Comparison of ENCODE assay signal across 17 mouse cellular contexts in genomic region chr13:105002132-105002830, GRCm38 (mm10). TPM values are rescaled to one million over a fixed set of nuclear protein-coding genes. Genes with fewer than 3 reads are reported as not detected.
A peak's percentile ranks its signal among the peaks of the same experiment; 100 is the strongest.
DNase-seq lines count a peak whose midpoint lies in the region; ATAC-seq and TF ChIP-seq lines count a peak whose summit lies in the region.
"Had no signal": no experiment of that assay in that cellular context is flagged by ENCODE, and none has a peak within 500 bp of the region (broad histone marks: within the 10 kb centered on the region; RNA-seq: fewer than 3 reads in every experiment).

No protein-coding gene starts in this region.

- H3K27me3 ChIP-seq in embryonic facial prominence, embryonic 14.5 days (replicated peaks; ENCODE audit: control insufficient read depth, insufficient read depth, low read length) = no peaks in the 10 kb centered on the region
- H3K27me3 ChIP-seq in embryonic facial prominence, embryonic 10.5 days (replicated peaks; ENCODE audit: low read depth, poor library complexity, severe bottlenecking) = no peaks in the 10 kb centered on the region
- no peaks in the 10 kb centered on the region for H3K27me3 ChIP-seq in cerebellum, adult 2 months (ENCODE audit: control insufficient read depth, insufficient read depth, low read length)
- H3K27me3 ChIP-seq in forebrain, embryonic 16.5 days (replicated peaks; ENCODE audit: control insufficient read depth, insufficient read depth, low read length) = no peaks in the 10 kb centered on the region
- H3K27me3 ChIP-seq: heart, embryonic 12.5 days; liver, embryonic 12.5 days; megakaryocyte, embryonic 14.5 days; neural tube, embryonic 13.5 days had no signal

- H3K27ac ChIP-seq in embryonic facial prominence, embryonic 14.5 days (replicated peaks; ENCODE audit: low read depth, low read length) = peak overlapping the region; percentile 48; the same call in 1 of the 2 replicates
- no peak overlapping the region for H3K27ac ChIP-seq in embryonic facial prominence, embryonic 10.5 days (replicated peaks)
- peak overlapping the region; percentile 73 for H3K27ac ChIP-seq in layer of hippocampus, adult 2 months
- 0 out of 2 replicates have a peak overlapping the region, but pooled peaks have one; percentile 29 for H3K27ac ChIP-seq in cerebellum, adult 2 months (ENCODE audit: insufficient read depth, low read length)
- H3K27ac ChIP-seq in forebrain, embryonic 16.5 days (ENCODE audit: low read length) = peak overlapping the region; percentile 34
- H3K27ac ChIP-seq: liver, embryonic 12.5 days; neural tube, embryonic 13.5 days had no signal

- TF ChIP-seq CTCF in layer of hippocampus, adult 2 months (conservative IDR thresholded peaks at IDR 0.05) = no peak
- TF ChIP-seq CTCF in cerebellum, adult 2 months (IDR thresholded peaks at IDR 0.05; ENCODE audit: borderline replicate concordance, insufficient read depth, low read depth, low read length) = no peak

- TF ChIP-seq POLR2A in cerebellum, adult 2 months (IDR thresholded peaks at IDR 0.05; ENCODE audit: borderline replicate concordance, insufficient read depth, low read length) = no peak

- no peak overlapping the region for H3K4me3 ChIP-seq in embryonic facial prominence, embryonic 14.5 days (ENCODE audit: low read depth, low read length)
- H3K4me3 ChIP-seq in embryonic facial prominence, embryonic 10.5 days = no peak overlapping the region
- no peak overlapping the region for H3K4me3 ChIP-seq in layer of hippocampus, adult 2 months
- H3K4me3 ChIP-seq in cerebellum, adult 2 months (replicated peaks; ENCODE audit: insufficient read depth, low read depth, low read length) = no peak overlapping the region
- no peak overlapping the region for H3K4me3 ChIP-seq in forebrain, embryonic 16.5 days (replicated peaks; ENCODE audit: low read length)
- H3K4me3 ChIP-seq: heart, embryonic 12.5 days; liver, embryonic 12.5 days; megakaryocyte, embryonic 14.5 days; neural tube, embryonic 13.5 days had no signal

- H3K36me3 ChIP-seq in embryonic facial prominence, embryonic 14.5 days (ENCODE audit: control insufficient read depth, insufficient read depth, low read length) = no peaks in the 10 kb centered on the region
- no peaks in the 10 kb centered on the region for H3K36me3 ChIP-seq in embryonic facial prominence, embryonic 10.5 days (replicated peaks)
- H3K36me3 ChIP-seq in forebrain, embryonic 16.5 days (ENCODE audit: control insufficient read depth, insufficient read depth) = no peaks in the 10 kb centered on the region
- H3K36me3 ChIP-seq: heart, embryonic 12.5 days; liver, embryonic 12.5 days; neural tube, embryonic 13.5 days had no signal

- H3K4me1 ChIP-seq in embryonic facial prominence, embryonic 14.5 days (ENCODE audit: control insufficient read depth, insufficient read depth, low read length) = no peaks in the 10 kb centered on the region
- H3K4me1 ChIP-seq in embryonic facial prominence, embryonic 10.5 days = no peaks in the 10 kb centered on the region
- H3K4me1 ChIP-seq in cerebellum, adult 2 months (ENCODE audit: control insufficient read depth, insufficient read depth, low read length) = peaks cover 7% of the 10 kb centered on the region; the same call in 1 of the 2 replicates
- H3K4me1 ChIP-seq in forebrain, embryonic 16.5 days (replicated peaks; ENCODE audit: control insufficient read depth, insufficient read depth, low read length) = peaks cover 13% of the 10 kb centered on the region
- H3K4me1 ChIP-seq: heart, embryonic 12.5 days; liver, embryonic 12.5 days; megakaryocyte, embryonic 14.5 days; neural tube, embryonic 13.5 days had no signal

- H3K4me2 ChIP-seq in embryonic facial prominence, embryonic 14.5 days (ENCODE audit: low read depth, low read length) = no peak overlapping the region
- H3K4me2 ChIP-seq in forebrain, embryonic 16.5 days (ENCODE audit: low read length) = no peak overlapping the region
- H3K4me2 ChIP-seq: heart, embryonic 12.5 days; liver, embryonic 12.5 days; neural tube, embryonic 13.5 days had no signal

- WGBS in embryonic facial prominence, embryonic 14.5 days = 65% methylated on average over 5 of the region's 5 CpGs
- WGBS in embryonic facial prominence, embryonic 10.5 days = 84% methylated on average over 5 of the region's 5 CpGs
- WGBS in cerebellum, adult 2 months = 14% methylated on average over 5 of the region's 5 CpGs
- 45% methylated on average over 5 of the region's 5 CpGs for WGBS in forebrain, embryonic 16.5 days

- peak; percentile 39 for DNase-seq in embryonic facial prominence, embryonic 14.5 days (ENCODE audit: low spot score)
- DNase-seq in embryonic facial prominence, embryonic 10.5 days (ENCODE audit: low spot score) = no peak
- DNase-seq in layer of hippocampus, adult 2 months (ENCODE audit: low spot score in 2 of 2) = no peak
- DNase-seq in layer of hippocampus, adult 9-10 months (ENCODE audit: low spot score) = no peak
- DNase-seq in cerebellum, adult 2 months = peak; percentile 39 to 60
- no peak for DNase-seq in layer of hippocampus, postnatal 25 days (ENCODE audit: extremely low spot score in 1 of 2, low spot score in 1 of 2)
- DNase-seq: adrenal gland, adult 2 months; gastrocnemius, postnatal 25 days; spleen, adult 18-20 months; thymus, postnatal 36 days had no signal

- ATAC-seq in embryonic facial prominence, embryonic 14.5 days (ENCODE audit: low read depth) = no peak
- ATAC-seq in forebrain, embryonic 16.5 days = peak; percentile 74
- ATAC-seq in megakaryocyte-erythroid progenitor cell, adult 5-6 weeks (replicated peaks; ENCODE audit: low FRiP score, low TSS enrichment, poor library complexity, severe bottlenecking) = no peak
- ATAC-seq: inflammation-experienced regulatory T-cells, adult 6 months; liver, embryonic 12.5 days had no signal

- no peak overlapping the region for H3K9ac ChIP-seq in embryonic facial prominence, embryonic 14.5 days (ENCODE audit: low read depth, low read length)
- H3K9ac ChIP-seq in forebrain, embryonic 16.5 days (replicated peaks; ENCODE audit: low read depth, low read length) = no peak overlapping the region
- H3K9ac ChIP-seq: heart, embryonic 12.5 days; liver, embryonic 12.5 days; neural tube, embryonic 13.5 days had no signal

- H3K9me3 ChIP-seq in embryonic facial prominence, embryonic 14.5 days (ENCODE audit: control insufficient read depth, low read length) = no peaks in the 10 kb centered on the region
- H3K9me3 ChIP-seq in embryonic facial prominence, embryonic 10.5 days = no peaks in the 10 kb centered on the region
- no peaks in the 10 kb centered on the region for H3K9me3 ChIP-seq in forebrain, embryonic 16.5 days (ENCODE audit: control insufficient read depth, low read length)
- H3K9me3 ChIP-seq: heart, embryonic 12.5 days; liver, embryonic 12.5 days; megakaryocyte, embryonic 14.5 days; neural tube, embryonic 13.5 days had no signal

RNA-seq across cellular contexts. Expression of gene Rgs7bp, which starts 52.4 kb away (rescaled TPM):
- polyA plus RNA-seq in embryonic facial prominence, embryonic 14.5 days (2014; fragmentation: Nextera tagmentation; extraction: Ambion mirVana) = 5.0 and 5.4 TPM in 2 replicates
- polyA plus RNA-seq in embryonic facial prominence, embryonic 10.5 days (2016; fragmentation: Nextera tagmentation; extraction: Ambion mirVana) = 0.73 and 0.91 TPM in 2 replicates
- total RNA-seq in layer of hippocampus, adult 2 months (2021) = 100 to 1,000 TPM; 150 to 153 TPM
- polyA plus RNA-seq in cerebellum, adult 2 months (2012; rRNA removed) = 82.6 and 88.6 TPM in 2 replicates
- 6.0 and 6.8 TPM in 2 replicates for polyA plus RNA-seq in forebrain, embryonic 16.5 days (2015; fragmentation: Nextera tagmentation; extraction: Ambion mirVana)
- total RNA-seq in megakaryocyte-erythroid progenitor cell, adult 5-6 weeks (2014; fragmentation: Nextera tagmentation) = not detected in 2 replicates
- 0.04 TPM in 1 of 2 replicates, not detected in the other for total RNA-seq in megakaryocyte-erythroid progenitor cell, adult 5-6 weeks (2017)
- total RNA-seq in layer of hippocampus, postnatal 25 days (2021) = 100 to 1,000 TPM; 139 to 149 TPM

Comparison
In these comparisons a context has a peak if more than half of its experiments do, and no peak if none do; other contexts are left out.
1. DNase-seq: peak in embryonic facial prominence, embryonic 14.5 days (single experiment) and cerebellum, adult 2 months (2 of 2); none in embryonic facial prominence, embryonic 10.5 days (single experiment), layer of hippocampus, adult 2 months (0 of 2), layer of hippocampus, adult 9-10 months (single experiment) and layer of hippocampus, postnatal 25 days (0 of 2).
2. RNA of gene Rgs7bp, which starts 52.4 kb away (polyA plus RNA-seq): 82.6 to 88.6 TPM in cerebellum, adult 2 months; 6.0 to 6.8 TPM in forebrain, embryonic 16.5 days, 5.0 to 5.4 TPM in embryonic facial prominence, embryonic 14.5 days and 0.73 to 0.91 TPM in embryonic facial prominence, embryonic 10.5 days; every median in the first group is over 10 times any median in the second.